Comparison of ENCODE assay signal across 9 mouse cellular contexts in the genomic region with DNA sequence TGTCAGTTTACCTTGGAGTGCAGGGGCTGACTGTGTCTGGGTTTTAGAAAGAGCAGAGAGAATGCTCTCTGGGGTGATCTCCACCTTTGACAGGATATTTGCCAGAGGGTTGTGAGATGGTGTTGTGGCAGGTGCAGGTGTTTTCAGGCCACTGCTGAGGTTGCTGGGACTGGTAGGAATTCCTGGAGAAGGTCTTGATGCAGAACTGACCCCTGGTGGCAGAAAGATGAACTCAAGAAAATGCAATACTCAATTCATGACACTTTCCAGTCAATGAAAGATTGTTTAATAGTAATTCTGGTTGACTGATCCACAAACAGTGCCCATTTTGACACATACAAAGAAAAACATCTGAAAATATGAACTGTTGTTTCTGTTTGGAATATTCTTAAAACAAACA. TPM values are rescaled to one million over a fixed set of nuclear protein-coding genes. Genes with fewer than 3 reads are reported as not detected.
DNase-seq lines count a peak whose midpoint lies in the region; TF ChIP-seq lines count a peak whose summit lies in the region.
"Had no signal": no experiment of that assay in that cellular context is flagged by ENCODE, and none has a peak within 500 bp of the region (broad histone marks: within the 10 kb centered on the region; RNA-seq: fewer than 3 reads in every experiment).

No protein-coding gene starts in this region.

- peak; percentile 40 to 76 (median 71) for TF ChIP-seq CTCF in MEL (IDR thresholded peaks at IDR 0.05 in 2 of 3, conservative IDR thresholded peaks at IDR 0.05 in 1 of 3; ENCODE audit: control insufficient read depth in 1 of 3, insufficient read depth in 1 of 3, low read depth in 2 of 3, low read length in 3 of 3, poor library complexity in 1 of 3, severe bottlenecking in 1 of 3)

- no peak for TF ChIP-seq EP300 in MEL (IDR thresholded peaks at IDR 0.05; ENCODE audit: low read depth in 1 of 2, low read length in 2 of 2)

- H3K27ac ChIP-seq in MEL (ENCODE audit: control insufficient read depth, low read depth, low read length), result no peak overlapping the region
- H3K27ac ChIP-seq: neural tube, embryonic 13.5 days had no signal

- H3K4me1 ChIP-seq in MEL (ENCODE audit: control insufficient read depth in 1 of 2, insufficient read depth in 2 of 2, low read length in 2 of 2), result no peaks in the 10 kb centered on the region
- H3K4me1 ChIP-seq: neural tube, embryonic 13.5 days had no signal

- TF ChIP-seq POLR2A in MEL (IDR thresholded peaks at IDR 0.05; ENCODE audit: control insufficient read depth in 1 of 2, insufficient read depth in 1 of 2, low read depth in 1 of 2, low read length in 2 of 2, poor library complexity in 1 of 2), result no peak

- H3K9ac ChIP-seq in MEL (ENCODE audit: control insufficient read depth, low read depth, low read length, poor library complexity, severe bottlenecking), result no peak overlapping the region
- H3K9ac ChIP-seq: neural tube, embryonic 13.5 days had no signal

- H3K27me3 ChIP-seq in MEL (ENCODE audit: control insufficient read depth in 1 of 2, insufficient read depth in 2 of 2, low read length in 2 of 2), result no peaks in the 10 kb centered on the region
- H3K27me3 ChIP-seq: neural tube, embryonic 13.5 days had no signal

- DNase-seq in gastrocnemius, postnatal 10 days, result peak; percentile 12
- DNase-seq in gastrocnemius, postnatal 25 days, result no peak
- DNase-seq in 3T3-L1 (ENCODE audit: low read depth, low spot score) (peak; percentile 72), MEL (ENCODE audit: low read depth, low spot score) (peak; percentile 62)
- DNase-seq in kidney, postnatal 4 days, result peak; percentile 14 to 39
- DNase-seq in ovary, postnatal 36 days (ENCODE audit: low spot score), result no peak
- DNase-seq in yolk sac, embryonic 10.5 days (ENCODE audit: low spot score), result no peak
- DNase-seq in urinary bladder, adult 18-20 months (ENCODE audit: low spot score in 2 of 2), result no peak

- H3K9me3 ChIP-seq in MEL (replicated peaks; ENCODE audit: insufficient read depth, low read length), result no peaks in the 10 kb centered on the region
- H3K9me3 ChIP-seq: neural tube, embryonic 13.5 days had no signal

- peak; percentile 74 for TF ChIP-seq RAD21 in MEL (IDR thresholded peaks at IDR 0.05; ENCODE audit: low read depth, low read length)

- H3K79me2 ChIP-seq in MEL (ENCODE audit: control insufficient read depth, insufficient read depth, low read length, poor library complexity), result no peaks in the 10 kb centered on the region

- H3K36me3 ChIP-seq in MEL (ENCODE audit: control insufficient read depth in 1 of 2, insufficient read depth in 2 of 2, low read length in 2 of 2), result peaks cover 0 to 51% of the 10 kb centered on the region in 2 experiments; a peak in 2 of 4 replicates

- H3K4me3 ChIP-seq in MEL (ENCODE audit: control insufficient read depth in 1 of 2, insufficient read depth in 1 of 2, low read depth in 2 of 2, low read length in 2 of 2), result no peak overlapping the region
- H3K4me3 ChIP-seq: neural tube, embryonic 13.5 days had no signal

TF ChIP-seq in MEL, 35 proteins besides CTCF, POLR2A, EP300 and RAD21:
- no peak for TF ChIP-seq TCF12 (IDR thresholded peaks at IDR 0.05; ENCODE audit: low read depth, low read length)
- no peak for TF ChIP-seq GABPA (IDR thresholded peaks at IDR 0.05; ENCODE audit: low read depth, low read length)
- TF ChIP-seq ZC3H11A (IDR thresholded peaks at IDR 0.05; ENCODE audit: low read depth, low read length), result peak; percentile 68
- TF ChIP-seq ZKSCAN1 (IDR thresholded peaks at IDR 0.05; ENCODE audit: low read depth, low read length), result no peak
- TF ChIP-seq HCFC1 (IDR thresholded peaks at IDR 0.05; ENCODE audit: low read depth, low read length), result no peak
- TF ChIP-seq ZNF384 (IDR thresholded peaks at IDR 0.05; ENCODE audit: low read depth, low read length), result no peak
- TF ChIP-seq SMC3 (IDR thresholded peaks at IDR 0.05; ENCODE audit: low read depth, low read length), result peak; percentile 84
- no peak for TF ChIP-seq ETS1 (IDR thresholded peaks at IDR 0.05; ENCODE audit: low read depth, low read length)
- TF ChIP-seq MEF2A (IDR thresholded peaks at IDR 0.05; ENCODE audit: extremely low read depth, insufficient replicate concordance, low read depth, low read length, poor library complexity, severe bottlenecking), result no peak
- no peak for TF ChIP-seq POLR2AphosphoS2 (IDR thresholded peaks at IDR 0.05; ENCODE audit: low read length)
- TF ChIP-seq MAZ (IDR thresholded peaks at IDR 0.05; ENCODE audit: low read depth, low read length), result no peak
- no peak for TF ChIP-seq USF2 (IDR thresholded peaks at IDR 0.05; ENCODE audit: borderline replicate concordance in 1 of 2, insufficient read depth in 1 of 2, low read depth in 1 of 2, low read length in 2 of 2)
- no peak for TF ChIP-seq UBTF (IDR thresholded peaks at IDR 0.05; ENCODE audit: borderline replicate concordance, insufficient read depth, low read depth, low read length)
- TF ChIP-seq NELFE (IDR thresholded peaks at IDR 0.05; ENCODE audit: low read depth, low read length), result no peak
- TF ChIP-seq TBP (IDR thresholded peaks at IDR 0.05; ENCODE audit: low read depth, low read length), result 0 out of 2 replicates have a peak, but pooled peaks have one; percentile 23
- TF ChIP-seq ZMIZ1 (IDR thresholded peaks at IDR 0.05; ENCODE audit: low read depth, low read length), result no peak
- no peak for TF ChIP-seq TAL1 (IDR thresholded peaks at IDR 0.05; ENCODE audit: low read length)
- no peak for TF ChIP-seq POLR2AphosphoS5 (IDR thresholded peaks at IDR 0.05; ENCODE audit: borderline replicate concordance, low read depth, low read length)

RNA-seq across cellular contexts. Expression of a gene that starts 12.0 kb away (rescaled TPM):
- 10 to 100 TPM; 27.7 to 29.4 TPM for total RNA-seq in gastrocnemius, postnatal 10 days (2021)
- 10 to 100 TPM; 25.9 to 26.9 TPM for total RNA-seq in gastrocnemius, postnatal 25 days (2021)
- 138 and 141 TPM in 2 replicates for total RNA-seq in MEL (2012; rRNA removed)
- polyA plus RNA-seq in MEL (2012; ENCODE audit: insufficient read depth in 1 of 2, insufficient read length in 2 of 2, low read depth in 1 of 2, low replicate concordance in 2 of 2, missing spikeins in 1 of 2), result 100 to 1,000 TPM in 1 of 2 experiments, not detected in 1; 237 TPM

RNA-seq across cellular contexts. Expression of a gene that starts 32.6 kb away (rescaled TPM):
- total RNA-seq in gastrocnemius, postnatal 10 days (2021), result 10 to 100 TPM; 19.7 to 29.7 TPM
- total RNA-seq in gastrocnemius, postnatal 25 days (2021), result 10 to 100 TPM; 14.0 to 26.6 TPM
- total RNA-seq in MEL (2012; rRNA removed), result 0.39 and 1.0 TPM in 2 replicates
- polyA plus RNA-seq in MEL (2012; ENCODE audit: insufficient read depth in 1 of 2, insufficient read length in 2 of 2, low read depth in 1 of 2, low replicate concordance in 2 of 2, missing spikeins in 1 of 2), result 1 to 10 TPM in 1 of 2 experiments, not detected in 1; 9.5 TPM

RNA-seq across cellular contexts. Expression of a gene that starts 46.7 kb away (rescaled TPM):
- total RNA-seq in gastrocnemius, postnatal 10 days (2021), result 10 to 100 TPM; 32.2 to 41.1 TPM
- total RNA-seq in gastrocnemius, postnatal 25 days (2021), result 10 to 100 TPM; 27.1 to 28.2 TPM
- 16.3 and 17.1 TPM in 2 replicates for total RNA-seq in MEL (2012; rRNA removed)
- polyA plus RNA-seq in MEL (2012; ENCODE audit: insufficient read depth in 1 of 2, insufficient read length in 2 of 2, low read depth in 1 of 2, low replicate concordance in 2 of 2, missing spikeins in 1 of 2), result 10 to 100 TPM; 31.9 to 42.0 TPM

Comparison
In these comparisons a context has a peak if more than half of its experiments do, and no peak if none do; other contexts are left out.
1. DNase-seq: peak in gastrocnemius, postnatal 10 days (single experiment), 3T3-L1 (single experiment), MEL (single experiment) and kidney, postnatal 4 days (2 of 2); none in gastrocnemius, postnatal 25 days (single experiment), ovary, postnatal 36 days (single experiment), yolk sac, embryonic 10.5 days (single experiment) and urinary bladder, adult 18-20 months (0 of 2).